Mouse (Mus musculus) B cell, adult (primary cell): ENCODE data around the gene Iglon5. TPM values are rescaled to one million over a fixed set of nuclear protein-coding genes. Genes with fewer than 3 reads are reported as not detected.

Source experiments
- total RNA-seq: library from RNA; stranded (reverse); gene quantifications from 4 replicates; pipeline ENCODE4 v1.2.4, GENCODE M21; 2023; ENCODE audit not compliant: inconsistent age

The Iglon5 gene
- total RNA-seq, result not detected in 4 replicates

GRCm38 (mm10) chr7:43489631-43490125, at the start of gene Iglon5:
Gene Iglon5, minus strand, starts transcription at chr7:43490075.

GRCm38 (mm10) chr7:43462851-43463250, 27.0 kb downstream of the Iglon5 start, which contains the start of gene Vsig10l:
Gene Vsig10l, plus strand, starts transcription at chr7:43463151.

GRCm38 (mm10) chr7:43443917-43444293, 46.0 kb downstream of the Iglon5 start, which contains the start of the genes Etfb and Gm45233:
Gene Etfb, plus strand, starts transcription at chr7:43444083.
Gene Gm45233, plus strand, starts transcription at chr7:43444128.

GRCm38 (mm10) chr7:43440482-43440881, 49.4 kb downstream of the Iglon5 start, which contains the start of gene Cldnd2:
Gene Cldnd2, plus strand, starts transcription at chr7:43440782.

GRCm38 (mm10) chr7:43436341-43437255, 53.3 kb downstream of the Iglon5 start, which contains the start of gene Nkg7:
Gene Nkg7, plus strand, starts transcription at chr7:43437073.

GRCm38 (mm10) chr7:43427406-43427805, 62.5 kb downstream of the Iglon5 start, which contains the start of gene Lim2:
Gene Lim2, plus strand, starts transcription at chr7:43427670.

Other genes with a start within 250 kb of the Iglon5 start
- gene Zfp715, start 176.8 kb downstream of the Iglon5 start, total RNA-seq, result 23.2 to 26.1 TPM (median 25.5 TPM) in 4 replicates
- gene Siglecf, start 138.7 kb downstream of the Iglon5 start, total RNA-seq, result 0.45 to 0.77 TPM (median 0.45 TPM) in 3 of 4 replicates, not detected in the other
- gene Siglecg, start 81.9 kb downstream of the Iglon5 start, total RNA-seq, result 357 to 404 TPM (median 393 TPM) in 4 replicates
- not detected in 4 replicates for gene Lim2, start 62.4 kb downstream of the Iglon5 start, total RNA-seq
- gene Nkg7, start 53.0 kb downstream of the Iglon5 start, total RNA-seq, result 1.9 to 3.8 TPM (median 2.3 TPM) in 4 replicates
- not detected in 4 replicates for gene Cldnd2, start 49.3 kb downstream of the Iglon5 start, total RNA-seq
- gene Etfb, start 46.0 kb downstream of the Iglon5 start, total RNA-seq, result 36.1 to 51.0 TPM (median 48.9 TPM) in 4 replicates
- gene Gm45233, start 45.9 kb downstream of the Iglon5 start, total RNA-seq, result not detected in 4 replicates
- 2.0 to 3.9 TPM (median 2.3 TPM) in 4 replicates for gene Vsig10l, start 26.9 kb downstream of the Iglon5 start, total RNA-seq
- gene 4931406B18Rik, start 15.9 kb upstream of the Iglon5 start, total RNA-seq, result not detected in 4 replicates
- gene Cd33, start 54.4 kb upstream of the Iglon5 start, total RNA-seq, result 1.7 to 3.5 TPM (median 2.3 TPM) in 4 replicates
- 1.9 to 2.5 TPM (median 2.5 TPM) in 4 replicates for gene Zfp658, start 72.2 kb upstream of the Iglon5 start, total RNA-seq
- 8.9 to 14.1 TPM (median 10.7 TPM) in 4 replicates for gene Zfp719, start 89.5 kb upstream of the Iglon5 start, total RNA-seq
- not detected in 4 replicates for gene Zfp819, start 117.1 kb upstream of the Iglon5 start, total RNA-seq
- not detected in 4 replicates for gene Ceacam18, start 144.6 kb upstream of the Iglon5 start, total RNA-seq
- 1.7 to 2.6 TPM (median 2.1 TPM) in 4 replicates for gene Siglece, start 170.1 kb upstream of the Iglon5 start, total RNA-seq
- 5.3 to 7.2 TPM (median 6.0 TPM) in 4 replicates for gene Ctu1, start 181.9 kb upstream of the Iglon5 start, total RNA-seq
- gene Klk14, start 200.3 kb upstream of the Iglon5 start, total RNA-seq, result not detected in 4 replicates
- not detected in 4 replicates for gene Klk13, start 222.5 kb upstream of the Iglon5 start, total RNA-seq